Mouse (Mus musculus) liver, embryonic 14.5 days (tissue): ENCODE measurements around the gene Tmem44. TPM values are rescaled to one million over a fixed set of nuclear protein-coding genes. Genes with fewer than 3 reads are reported as not detected.

ENCODE experiments used
- ATAC-seq: fragments of 200-750 bp; cut with Nextera tagmentation; 2 replicates; pipeline ENCODE4 v1.8.0; 2017; ENCODE audit warnings: moderate number of reproducible peaks, mild to moderate bottlenecking, moderate library complexity; ENCODE audit not compliant: insufficient read depth
- DNase-seq, 3 experiments: peaks; one replicate each; pipeline ENCODE4 v3.0.0-alpha.2; 2012 to 2013; ENCODE audit warnings: low read depth in 3 of 3, low spot score in 3 of 3
- H3K27ac ChIP-seq: fragments of 300-500 bp; sonication (generic); 2 replicates; pipeline ENCODE4 v1.5.1; 2014; ENCODE audit warnings: moderate library complexity, mild to moderate bottlenecking, control low read depth, inconsistent platforms
- H3K27me3 ChIP-seq: fragments of 300-500 bp; sonication (generic); 2 replicates; pipeline ENCODE4 v1.6.1; 2014; ENCODE audit warnings: mild to moderate bottlenecking, low read length, moderate library complexity; ENCODE audit not compliant: control insufficient read depth, insufficient read depth
- H3K36me3 ChIP-seq: fragments of 300-500 bp; sonication (generic); replicated peaks from 2 replicates; pipeline ENCODE4 v1.6.1; 2014; ENCODE audit warnings: low read depth; ENCODE audit not compliant: control insufficient read depth, insufficient read depth
- H3K4me1 ChIP-seq, 2 experiments: fragments of 200-500 bp in 1 of 2; fragments of 300-500 bp in 1 of 2; sonication (generic) in 1 of 2; replicated peaks; 2 replicates each; pipeline ENCODE4 v1.6.1; 2012 to 2014; ENCODE audit warnings: antibody characterized with exemption in 1 of 2, inconsistent platforms in 1 of 2, low read length in 1 of 2; ENCODE audit not compliant: control insufficient read depth in 2 of 2, insufficient read depth in 2 of 2
- H3K4me2 ChIP-seq: fragments of 300-500 bp; sonication (generic); 2 replicates; pipeline ENCODE4 v1.6.1; 2014; ENCODE audit warnings: low read depth, mild to moderate bottlenecking, control low read depth, moderate library complexity
- H3K4me3 ChIP-seq, 2 experiments: fragments of 200-500 bp in 1 of 2; fragments of 300-500 bp in 1 of 2; sonication (generic) in 1 of 2; 2 replicates each; pipeline ENCODE4 v1.5.1; 2012 to 2014; ENCODE audit warnings: low read depth in 2 of 2, low read length in 2 of 2, mild to moderate bottlenecking in 2 of 2, control low read depth in 1 of 2, inconsistent platforms in 1 of 2, moderate library complexity in 1 of 2; ENCODE audit not compliant: insufficient read depth in 1 of 2
- H3K9ac ChIP-seq: fragments of 300-500 bp; sonication (generic); replicated peaks from 2 replicates; pipeline ENCODE4 v1.6.1; 2014; ENCODE audit warnings: mild to moderate bottlenecking, control low read depth, moderate library complexity
- H3K9me3 ChIP-seq: fragments of 300-500 bp; sonication (generic); 2 replicates; pipeline ENCODE4 v1.6.1; 2016; ENCODE audit warnings: low read length, mixed read lengths; ENCODE audit not compliant: control insufficient read depth
- CTCF ChIP-seq: IDR thresholded peaks from 2 replicates; pipeline ENCODE4 v1.5.1; 2016; ENCODE audit warnings: antibody characterized with exemption, low read depth, control low read depth
- EP300 ChIP-seq: IDR thresholded peaks from 2 replicates; pipeline ENCODE4 v1.6.1; 2016; ENCODE audit warnings: antibody characterized with exemption, low read depth
- WGBS: fragments of 180-500 bp; shearing (Covaris S2); extraction: QIAGEN DNeasy Blood & Tissue Kit; methylation state at CpG from one replicate; pipeline ENCODE4 v1.1.7; 2014; ENCODE audit not compliant: insufficient replicate concordance; 5-methylcytosine and 5-hydroxymethylcytosine counted together
- polyA plus RNA-seq, 2 experiments: library from polyadenylated mRNA; depleted of rRNA in 1 of 2; stranded (reverse) in 1 of 2; unstranded in 1 of 2; fragments of >200 nt; fragmentation: Nextera tagmentation in 1 of 2; extraction: Ambion mirVana in 1 of 2; gene quantifications; 2 replicates each; pipeline versions ENCODE4 v1.2.1 to v1.2.3; 2012 to 2014

Tmem44 gene
- polyA plus RNA-seq, 2 experiments: 0.46 to 0.85 TPM

DNA sequence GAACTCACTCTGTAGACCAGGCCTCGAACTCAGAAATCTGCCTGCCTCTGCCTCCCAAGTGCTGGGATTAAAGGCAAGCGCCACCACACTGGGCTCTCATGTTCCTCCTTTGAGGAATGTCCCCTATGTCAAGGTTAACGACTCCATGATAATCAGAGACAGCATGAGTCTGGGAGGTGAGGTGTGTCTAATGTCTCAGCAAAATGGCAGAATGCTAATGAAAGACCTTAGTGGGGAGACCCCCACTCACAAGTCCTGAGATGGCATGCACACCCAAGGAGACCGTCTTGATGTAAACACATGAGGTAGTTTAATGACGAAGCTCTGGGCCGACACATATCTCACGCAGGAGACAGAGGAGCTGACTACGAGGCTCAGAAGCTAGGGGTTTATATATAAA lies 3.5 kb upstream of the Tmem44 start:
- H3K4me2 ChIP-seq: no peak overlapping the region
- no peaks in the 10 kb centered on the region for H3K36me3 ChIP-seq
- H3K9me3 ChIP-seq: no peaks in the 10 kb centered on the region; the same call in 1 of the 2 replicates
- DNase-seq (no peak), ATAC-seq (no peak)
- TF ChIP-seq CTCF (no peak), EP300 (no peak)
- no peak overlapping the region for H3K4me3 ChIP-seq
- H3K27ac ChIP-seq: no peak overlapping the region
- H3K27me3 ChIP-seq: peaks cover 8% of the 10 kb centered on the region
- no peak overlapping the region for H3K9ac ChIP-seq
- H3K4me1 ChIP-seq: peaks cover 0 to 2% of the 10 kb centered on the region in 2 experiments; a peak in 2 of 4 replicates
- 73% methylated on average over 8 of the region's 8 CpGs for WGBS

DNA sequence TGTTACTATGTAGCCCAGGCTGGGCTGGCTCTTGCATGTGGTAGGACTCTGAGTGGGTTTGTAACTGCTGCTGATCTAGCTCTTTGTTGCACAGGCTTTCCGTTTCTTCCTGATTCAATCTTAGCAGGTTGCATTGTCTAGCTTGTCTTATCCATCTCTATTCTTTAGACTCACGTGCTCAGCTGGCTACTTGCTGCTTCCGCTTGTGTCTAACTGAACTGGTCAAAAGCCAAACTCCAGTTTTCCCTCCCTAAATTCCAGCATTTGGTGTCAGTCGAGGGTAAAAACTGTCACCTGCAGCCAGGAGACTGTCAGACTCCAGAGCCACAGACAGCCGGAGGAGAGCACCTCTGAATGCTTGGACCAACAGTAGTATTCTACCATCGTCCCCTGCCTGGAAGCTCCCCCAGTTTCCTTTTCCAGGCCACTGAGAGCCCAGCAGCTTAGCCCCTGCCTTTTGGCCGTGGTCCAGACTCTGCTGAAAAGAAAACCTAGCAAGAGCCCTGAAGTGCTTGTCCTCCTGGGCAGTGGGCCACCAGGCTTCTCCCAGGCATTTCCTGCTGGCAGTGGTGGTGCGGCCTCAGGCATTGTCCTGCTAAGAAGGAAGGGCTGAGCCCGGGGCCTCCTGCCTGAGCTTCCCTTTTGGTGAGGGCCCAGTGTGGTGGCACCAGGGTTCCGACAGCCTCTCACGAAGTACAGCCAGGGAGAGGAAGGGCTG lies 2.1 kb upstream of the Tmem44 start:
- Histone ChIP-seq H3K9ac (no peak overlapping the region), H3K4me1 (peaks cover 0 to 2% of the 10 kb centered on the region in 2 experiments; a peak in 2 of 4 replicates), H3K4me3 (no peak overlapping the region), H3K9me3 (no peaks in the 10 kb centered on the region; the same call in 1 of the 2 replicates), H3K4me2 (no peak overlapping the region), H3K36me3 (no peaks in the 10 kb centered on the region), H3K27ac (no peak overlapping the region), H3K27me3 (peaks cover 8% of the 10 kb centered on the region)
- no peak for ATAC-seq
- 27% methylated on average over 11 of the region's 11 CpGs for WGBS
- TF ChIP-seq EP300: no peak
- no peak for TF ChIP-seq CTCF
- DNase-seq: no peak

DNA sequence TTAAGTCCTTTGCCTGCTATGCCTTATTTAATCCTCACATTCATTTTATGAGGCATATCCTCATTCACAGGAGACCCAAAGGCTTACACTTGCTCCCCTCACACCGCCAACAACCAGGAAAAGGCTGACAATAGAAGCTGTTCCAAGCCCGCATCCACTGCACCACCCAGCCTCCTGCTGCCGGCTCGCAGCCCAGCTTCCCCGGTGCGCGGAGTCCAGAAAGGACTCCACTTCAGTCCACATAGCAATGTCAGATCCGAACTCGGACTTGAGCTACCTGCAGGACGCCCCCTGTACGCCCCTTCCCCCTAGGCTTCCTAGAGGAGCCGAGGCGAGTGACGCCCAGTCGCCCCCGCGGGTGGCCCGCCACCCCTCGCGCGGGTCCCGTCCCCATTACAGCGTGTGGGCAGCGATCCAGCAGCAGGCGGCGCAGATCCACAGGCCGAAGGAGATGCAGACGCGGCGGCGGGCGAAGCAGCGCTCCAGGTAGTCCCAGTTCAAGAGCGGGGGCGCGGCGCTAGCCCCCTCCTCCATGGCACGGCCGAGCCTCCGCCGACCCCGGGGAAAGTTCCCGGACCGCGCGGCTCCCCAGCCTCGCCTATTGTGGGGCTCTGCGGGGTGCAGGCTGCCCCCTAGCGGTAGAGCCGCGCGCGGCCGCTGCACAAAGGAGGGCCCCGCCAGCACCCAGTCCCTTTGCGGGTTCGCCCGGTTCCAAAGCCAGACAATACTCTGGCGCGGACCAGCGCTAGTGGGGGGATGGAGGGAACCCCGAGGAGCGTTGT lies 485 bp downstream of the Tmem44 start:
- H3K4me1 ChIP-seq: peaks cover 0 to 2% of the 10 kb centered on the region in 2 experiments; a peak in 2 of 4 replicates
- H3K4me2 ChIP-seq: peak overlapping the region; percentile 95
- H3K4me3 ChIP-seq: peak overlapping the region; percentile 48 to 66
- peaks cover 8% of the 10 kb centered on the region for H3K27me3 ChIP-seq
- H3K36me3 ChIP-seq: no peaks in the 10 kb centered on the region
- TF ChIP-seq EP300: no peak
- peak; percentile 90 for TF ChIP-seq CTCF
- DNase-seq (peak in 2 of 3 experiments; percentile 30 to 40), ATAC-seq (peak; percentile 84)
- H3K9me3 ChIP-seq: no peaks in the 10 kb centered on the region
- no peak overlapping the region for H3K27ac ChIP-seq
- WGBS: under 1% methylated on average over 61 of the region's 63 CpGs
- H3K9ac ChIP-seq: peak overlapping the region; percentile 68

DNA sequence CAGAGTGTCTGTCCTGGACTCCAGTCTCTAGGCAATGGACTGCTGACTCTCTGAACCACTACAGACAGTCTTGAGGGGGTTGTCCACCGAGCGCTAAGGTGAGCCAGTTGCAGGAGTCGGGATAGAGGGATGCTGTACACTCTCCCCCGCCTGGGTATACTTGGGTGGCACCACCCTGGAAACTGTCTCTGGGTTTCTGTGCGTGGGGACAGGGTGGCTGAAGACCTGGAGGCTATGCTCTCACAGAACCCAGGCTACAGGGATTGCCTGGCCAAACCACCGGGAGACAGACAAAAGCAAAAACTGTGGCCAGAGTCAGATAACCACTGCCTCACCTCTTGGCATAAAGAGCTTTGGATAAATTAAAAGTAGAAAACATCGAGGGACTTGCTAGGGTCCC lies 1.1 kb downstream of the Tmem44 start:
- TF ChIP-seq EP300 (no peak), CTCF (no peak)
- no peaks in the 10 kb centered on the region for H3K9me3 ChIP-seq
- peaks cover 8% of the 10 kb centered on the region for H3K27me3 ChIP-seq
- no peaks in the 10 kb centered on the region for H3K36me3 ChIP-seq
- H3K9ac ChIP-seq: no peak overlapping the region
- H3K4me2 ChIP-seq: peak overlapping the region; percentile 95; the same call in 1 of the 2 replicates
- WGBS: 67% methylated on average over 7 of the region's 7 CpGs
- no peak overlapping the region for H3K27ac ChIP-seq
- ATAC-seq (no peak), DNase-seq (no peak)
- peaks cover 0 to 8% of the 10 kb centered on the region in 2 experiments; a peak in 2 of 4 replicates for H3K4me1 ChIP-seq
- no peak overlapping the region for H3K4me3 ChIP-seq

DNA sequence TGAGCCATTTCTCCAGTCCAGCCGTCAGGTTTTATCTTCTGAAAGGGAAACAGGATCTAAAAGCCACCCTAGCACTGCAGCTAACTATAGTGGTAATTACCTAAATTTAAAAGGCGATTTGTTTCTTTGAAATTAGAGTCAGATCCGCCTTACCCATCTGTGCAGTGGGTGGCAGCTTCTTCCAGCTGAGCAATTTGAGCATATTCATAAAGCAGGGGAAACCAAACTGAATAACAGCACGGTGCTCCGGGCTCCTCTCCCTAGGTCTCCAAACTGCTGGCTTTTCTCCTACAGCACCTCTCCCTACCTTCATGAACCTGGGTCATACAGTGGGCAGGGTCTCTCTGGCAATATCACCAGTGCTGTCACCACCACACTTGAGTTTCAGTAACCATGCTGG lies 2.4 kb downstream of the Tmem44 start:
- H3K27me3 ChIP-seq: peaks cover 8% of the 10 kb centered on the region

More for the DNA sequence above, 2.4 kb downstream of the Tmem44 start:
- H3K36me3 ChIP-seq: no peaks in the 10 kb centered on the region
- H3K9me3 ChIP-seq: no peaks in the 10 kb centered on the region
- H3K4me1 ChIP-seq: peaks cover 0 to 8% of the 10 kb centered on the region in 2 experiments; a peak in 2 of 4 replicates
- H3K4me2 ChIP-seq: no peak overlapping the region
- TF ChIP-seq EP300 (no peak), CTCF (no peak)
- 59% methylated on average over 5 of the region's 5 CpGs for WGBS
- ATAC-seq: no peak
- H3K27ac ChIP-seq: no peak overlapping the region
- H3K9ac ChIP-seq: no peak overlapping the region
- no peak for DNase-seq
- no peak overlapping the region for H3K4me3 ChIP-seq
